Mouse (Mus musculus): ENCODE data around the gene Cfb. TPM values are rescaled to one million over a fixed set of nuclear protein-coding genes. Genes with fewer than 3 reads are reported as not detected.
A peak's percentile ranks its signal among the peaks of the same experiment; 100 is the strongest.

Cfb gene
- polyA plus RNA-seq, 1 experiment from 2014 or later, result 84.8 TPM

DNA sequence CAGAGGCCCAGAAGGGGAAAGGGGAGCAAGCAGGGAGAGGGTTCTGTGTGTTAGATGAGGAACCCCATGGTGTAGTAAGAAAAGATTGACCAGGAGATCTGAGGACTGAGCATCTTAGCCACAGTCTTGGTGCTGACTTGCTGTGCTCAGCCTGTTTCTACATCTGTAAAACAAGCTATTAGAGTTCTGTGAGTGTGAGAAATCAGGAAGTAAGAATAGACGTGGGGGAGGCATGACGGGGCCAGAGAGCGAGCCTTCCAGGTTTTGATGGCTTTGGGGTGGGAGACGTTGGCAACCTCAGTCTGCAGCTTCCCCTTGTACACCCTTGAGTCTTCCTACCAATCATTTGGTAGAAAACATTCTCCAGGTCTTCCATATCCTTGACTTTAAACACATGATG, 3.6 kb downstream of the Cfb start:
- TF ChIP-seq CTCF (IDR thresholded peaks at IDR 0.05; ENCODE audit: low read depth), result no peak
- no peak for ATAC-seq
- Histone ChIP-seq H3K9me3 (ENCODE audit: control insufficient read depth) (no peaks in the 10 kb centered on the region), H3K27me3 (replicated peaks; ENCODE audit: control insufficient read depth, insufficient read depth, low read length) (no peaks in the 10 kb centered on the region), H3K4me1 (replicated peaks; ENCODE audit: control insufficient read depth, insufficient read depth, low read length) (no peaks in the 10 kb centered on the region; the same call in 1 of the 2 replicates), H3K9ac (ENCODE audit: low read depth, low read length) (no peak overlapping the region), H3K36me3 (ENCODE audit: control insufficient read depth, insufficient read depth) (peaks cover 61% of the 10 kb centered on the region), H3K4me2 (replicated peaks; ENCODE audit: low read depth) (no peak overlapping the region), H3K27ac (ENCODE audit: low read depth, low read length) (no peak overlapping the region), H3K4me3 (ENCODE audit: low read depth, low read length) (no peak overlapping the region)
- WGBS, result 86% methylated on average over 4 of the region's 4 CpGs

DNA sequence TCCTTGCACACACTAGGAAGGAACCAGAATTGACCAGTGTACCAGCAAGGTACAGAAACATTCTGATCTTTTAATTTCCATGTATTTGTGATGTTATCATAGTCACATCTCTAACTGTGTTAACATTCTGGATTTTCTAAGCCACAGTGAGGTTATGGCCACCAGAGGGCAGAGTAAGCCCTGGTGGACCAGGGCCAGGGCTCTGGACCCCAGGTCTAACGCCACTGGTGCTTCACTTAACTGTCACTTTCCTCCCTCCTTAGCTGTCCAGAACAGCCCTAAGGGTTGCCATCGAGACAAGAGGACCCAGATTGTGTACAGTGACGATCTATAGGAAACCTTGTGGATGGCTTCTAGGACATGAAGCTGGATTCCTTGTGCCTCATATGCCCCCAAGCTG, 6.5 kb downstream of the Cfb start:
- no peak for ATAC-seq
- no peak overlapping the region for H3K9ac ChIP-seq (ENCODE audit: low read depth, low read length)
- 33% methylated on average over 3 of the region's 3 CpGs for WGBS
- no peak overlapping the region for H3K4me3 ChIP-seq (ENCODE audit: low read depth, low read length)
- H3K27me3 ChIP-seq (replicated peaks; ENCODE audit: control insufficient read depth, insufficient read depth, low read length), result no peaks in the 10 kb centered on the region
- no peaks in the 10 kb centered on the region for H3K9me3 ChIP-seq (ENCODE audit: control insufficient read depth)
- peaks cover 70% of the 10 kb centered on the region for H3K36me3 ChIP-seq (ENCODE audit: control insufficient read depth, insufficient read depth)
- no peak overlapping the region; the same call in 1 of the 2 replicates for H3K27ac ChIP-seq (ENCODE audit: low read depth, low read length)
- no peak overlapping the region for H3K4me2 ChIP-seq (replicated peaks; ENCODE audit: low read depth)
- peaks cover 3% of the 10 kb centered on the region; the same call in 1 of the 2 replicates for H3K4me1 ChIP-seq (replicated peaks; ENCODE audit: control insufficient read depth, insufficient read depth, low read length)
- TF ChIP-seq CTCF (IDR thresholded peaks at IDR 0.05; ENCODE audit: low read depth), result peak; percentile 92

DNA sequence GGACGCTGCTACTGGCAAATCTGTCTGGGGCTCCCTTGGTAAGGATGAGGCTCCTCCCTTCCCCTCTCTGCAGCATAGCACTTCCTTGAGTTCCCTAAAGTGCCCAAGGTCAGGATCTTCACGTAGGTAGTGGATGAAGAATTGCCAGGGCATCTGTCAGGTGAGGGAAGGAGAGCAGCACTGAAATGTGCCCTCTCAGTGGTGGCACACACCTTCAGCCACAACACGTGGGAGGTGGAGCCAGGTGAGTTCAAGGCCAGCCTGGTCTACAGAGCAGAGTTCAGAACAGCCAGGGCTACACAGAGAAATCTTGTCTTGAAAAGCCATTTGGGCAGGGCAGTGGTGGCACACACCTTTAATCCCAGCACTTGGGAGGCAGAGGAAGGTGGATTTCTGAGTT, 7.6 kb downstream of the Cfb start:
- Histone ChIP-seq H3K4me3 (ENCODE audit: low read depth, low read length) (no peak overlapping the region), H3K27me3 (replicated peaks; ENCODE audit: control insufficient read depth, insufficient read depth, low read length) (no peaks in the 10 kb centered on the region), H3K36me3 (ENCODE audit: control insufficient read depth, insufficient read depth) (peaks cover 63% of the 10 kb centered on the region), H3K4me2 (replicated peaks; ENCODE audit: low read depth) (no peak overlapping the region), H3K9me3 (ENCODE audit: control insufficient read depth) (no peaks in the 10 kb centered on the region), H3K9ac (ENCODE audit: low read depth, low read length) (no peak overlapping the region), H3K27ac (ENCODE audit: low read depth, low read length) (no peak overlapping the region), H3K4me1 (replicated peaks; ENCODE audit: control insufficient read depth, insufficient read depth, low read length) (peaks cover 3% of the 10 kb centered on the region; the same call in 1 of the 2 replicates)
- WGBS, result 44% methylated on average over 3 of the region's 3 CpGs
- no peak for TF ChIP-seq CTCF (IDR thresholded peaks at IDR 0.05; ENCODE audit: low read depth)
- no peak for ATAC-seq

DNA sequence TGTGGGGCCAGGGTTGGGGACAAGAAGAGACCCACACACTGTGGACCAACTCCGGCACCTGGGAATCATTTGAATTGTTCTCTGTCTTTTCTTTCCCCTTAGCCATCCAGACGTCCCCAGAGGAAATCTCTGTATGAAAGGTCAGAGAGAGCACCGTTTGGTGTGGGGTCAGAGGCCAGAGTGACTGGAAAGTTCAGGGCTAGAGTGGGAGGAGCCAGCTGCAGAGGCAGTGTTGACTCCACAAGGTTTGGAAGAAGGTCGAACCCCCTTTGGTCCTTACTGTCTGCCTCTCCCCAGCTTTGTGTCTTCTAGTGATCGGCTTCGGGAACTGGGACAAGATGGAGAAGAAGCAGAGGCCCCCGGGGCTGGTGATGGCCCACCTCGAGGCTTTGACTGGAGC, 8.8 kb downstream of the Cfb start:
- no peak for ATAC-seq
- Histone ChIP-seq H3K4me1 (replicated peaks; ENCODE audit: control insufficient read depth, insufficient read depth, low read length) (peaks cover 8% of the 10 kb centered on the region; the same call in 1 of the 2 replicates), H3K36me3 (ENCODE audit: control insufficient read depth, insufficient read depth) (peaks cover 56% of the 10 kb centered on the region), H3K4me3 (ENCODE audit: low read depth, low read length) (no peak overlapping the region), H3K9ac (ENCODE audit: low read depth, low read length) (no peak overlapping the region), H3K4me2 (replicated peaks; ENCODE audit: low read depth) (no peak overlapping the region), H3K9me3 (ENCODE audit: control insufficient read depth) (no peaks in the 10 kb centered on the region), H3K27me3 (replicated peaks; ENCODE audit: control insufficient read depth, insufficient read depth, low read length) (no peaks in the 10 kb centered on the region), H3K27ac (ENCODE audit: low read depth, low read length) (no peak overlapping the region)
- TF ChIP-seq CTCF (IDR thresholded peaks at IDR 0.05; ENCODE audit: low read depth), result no peak
- whole genome bisulfite sequencing, result 66% methylated on average over 8 of the region's 8 CpGs

DNA sequence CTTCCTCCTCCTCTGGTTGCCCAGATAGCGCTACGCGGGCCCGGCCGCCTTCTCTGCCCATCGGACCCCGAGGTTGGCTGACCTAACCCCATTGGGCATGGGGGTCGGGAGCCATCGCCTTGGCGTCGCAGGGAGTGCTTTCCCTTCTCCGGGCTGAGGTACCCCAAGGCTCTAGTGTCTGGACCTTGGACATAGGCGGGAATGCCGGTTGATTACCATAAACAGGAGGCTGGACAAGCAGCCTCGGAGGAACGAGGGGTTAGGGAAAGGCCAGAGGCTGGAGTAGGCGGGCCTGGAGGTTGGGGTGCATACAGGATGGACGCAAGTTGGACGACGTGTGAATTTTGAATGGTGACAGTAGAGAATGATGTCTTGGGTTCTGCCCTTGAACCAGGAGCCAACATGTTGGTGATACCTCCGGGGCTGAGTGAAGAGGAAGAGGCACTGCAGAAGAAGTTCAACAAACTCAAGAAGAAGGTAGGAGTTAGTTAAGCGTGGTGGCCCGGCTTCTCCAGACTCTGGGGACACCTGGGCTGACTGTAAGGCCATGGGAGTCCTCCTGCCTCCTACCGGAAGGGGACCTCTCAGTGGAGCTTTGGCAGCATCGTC, 11.7 kb downstream of the Cfb start:
- 0 out of 2 replicates have a peak, but pooled peaks have one; percentile 7 for TF ChIP-seq CTCF (IDR thresholded peaks at IDR 0.05; ENCODE audit: low read depth)
- H3K27me3 ChIP-seq (replicated peaks; ENCODE audit: control insufficient read depth, insufficient read depth, low read length), result no peaks in the 10 kb centered on the region
- H3K9me3 ChIP-seq (ENCODE audit: control insufficient read depth), result no peaks in the 10 kb centered on the region
- peaks cover 54% of the 10 kb centered on the region for H3K36me3 ChIP-seq (ENCODE audit: control insufficient read depth, insufficient read depth)
- peak overlapping the region; percentile 70 for H3K4me3 ChIP-seq (ENCODE audit: low read depth, low read length)
- H3K4me2 ChIP-seq (replicated peaks; ENCODE audit: low read depth), result peak overlapping the region; percentile 87
- peaks cover 8% of the 10 kb centered on the region; the same call in 1 of the 2 replicates for H3K4me1 ChIP-seq (replicated peaks; ENCODE audit: control insufficient read depth, insufficient read depth, low read length)
- ATAC-seq, result peak; percentile 62
- peak overlapping the region; percentile 24 for H3K27ac ChIP-seq (ENCODE audit: low read depth, low read length)
- H3K9ac ChIP-seq (ENCODE audit: low read depth, low read length), result peak overlapping the region; percentile 69
- WGBS, result under 1% methylated on average over 25 of the region's 25 CpGs

DNA sequence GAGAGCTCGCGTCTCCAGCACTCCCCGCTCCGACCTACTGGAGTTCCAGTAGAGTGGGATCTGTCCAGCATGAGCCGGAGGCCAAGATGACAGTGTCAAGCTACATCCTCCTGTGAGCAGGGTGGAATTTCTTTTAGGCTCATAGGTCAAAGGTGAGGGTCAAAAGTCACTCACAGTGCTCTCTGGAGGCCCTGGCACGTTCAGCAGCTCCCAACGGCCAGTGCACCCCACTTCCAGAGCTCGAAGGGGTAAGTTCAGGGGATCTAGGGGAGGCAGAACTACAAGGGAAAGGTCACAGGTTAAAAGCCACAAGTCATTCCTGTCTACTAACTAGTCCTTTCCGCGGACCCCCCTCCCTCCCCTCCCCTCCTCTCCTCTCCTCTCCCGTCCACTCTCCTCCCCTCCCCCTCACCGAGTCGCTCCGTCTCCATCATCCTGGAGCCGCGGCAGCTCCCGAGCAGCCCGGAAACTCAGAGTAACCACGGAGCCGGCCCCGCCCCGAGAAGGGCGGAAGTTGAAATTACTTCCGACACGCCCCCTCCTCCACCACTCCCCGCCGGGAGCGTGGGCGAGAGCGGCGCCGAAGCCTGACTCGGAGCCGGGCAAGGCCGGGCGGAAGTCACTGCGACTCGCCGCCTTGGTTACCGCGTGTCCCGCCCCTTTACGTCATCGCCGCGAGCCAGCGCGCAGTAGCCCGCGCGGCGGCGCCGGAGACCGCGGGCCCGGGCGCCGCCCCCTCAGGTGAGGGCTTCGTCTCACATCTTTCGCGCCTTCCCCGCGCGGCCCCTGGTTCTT, 12.4 kb downstream of the Cfb start, which contains the start of the genes Skiv2l and Nelfe:
Gene Skiv2l (minus strand): TSS at position 489 of the 795 bp plus-strand sequence.
Gene Nelfe (plus strand): TSS at position 670 of the 795 bp plus-strand sequence.
- peak; percentile 45 for TF ChIP-seq CTCF (IDR thresholded peaks at IDR 0.05; ENCODE audit: low read depth)
- Histone ChIP-seq H3K36me3 (ENCODE audit: control insufficient read depth, insufficient read depth) (peaks cover 55% of the 10 kb centered on the region), H3K9me3 (ENCODE audit: control insufficient read depth) (no peaks in the 10 kb centered on the region), H3K4me3 (ENCODE audit: low read depth, low read length) (peak within 1 kb of the TSS; percentile 70), H3K27ac (ENCODE audit: low read depth, low read length) (peak within 1 kb of the TSS; percentile 24), H3K27me3 (replicated peaks; ENCODE audit: control insufficient read depth, insufficient read depth, low read length) (no peaks in the 10 kb centered on the region), H3K4me2 (replicated peaks; ENCODE audit: low read depth) (peak within 1 kb of the TSS; percentile 87), H3K4me1 (replicated peaks; ENCODE audit: control insufficient read depth, insufficient read depth, low read length) (peaks cover 8% of the 10 kb centered on the region; the same call in 1 of the 2 replicates), H3K9ac (ENCODE audit: low read depth, low read length) (peak within 1 kb of the TSS; percentile 69)
- ATAC-seq, result peak; percentile 97
- WGBS, result under 1% methylated on average over 62 of the region's 65 CpGs
